Mouse (Mus musculus) lung, embryonic 15.5 days (tissue): ENCODE measurements around the gene 2410015M20Rik. TPM values are rescaled to one million over a fixed set of nuclear protein-coding genes. Genes with fewer than 3 reads are reported as not detected.
A peak's percentile ranks its signal among the peaks of the same experiment; 100 is the strongest.

Experiments
- ATAC-seq: fragments of 200-750 bp; cut with Nextera tagmentation; 2 replicates; pipeline ENCODE4 v1.8.0; 2017; ENCODE audit warnings: moderate number of reproducible peaks, borderline replicate concordance; ENCODE audit not compliant: low FRiP score, low TSS enrichment; ENCODE audit errors: extremely low read depth
- H3K27ac ChIP-seq: fragments of 300-500 bp; sonication (generic); 2 replicates; pipeline ENCODE4 v1.5.1; 2015; ENCODE audit warnings: moderate library complexity, mild to moderate bottlenecking, inconsistent platforms
- H3K27me3 ChIP-seq: fragments of 300-500 bp; sonication (generic); 2 replicates; pipeline ENCODE4 v1.6.1; 2015; ENCODE audit warnings: inconsistent platforms
- H3K36me3 ChIP-seq: fragments of 300-500 bp; sonication (generic); 2 replicates; pipeline ENCODE4 v1.6.1; 2015; ENCODE audit warnings: inconsistent platforms
- H3K4me1 ChIP-seq: fragments of 300-500 bp; sonication (generic); 2 replicates; pipeline ENCODE4 v1.6.1; 2015; ENCODE audit warnings: inconsistent platforms
- H3K4me2 ChIP-seq: fragments of 300-500 bp; sonication (generic); 2 replicates; pipeline ENCODE4 v1.6.1; 2015; ENCODE audit warnings: inconsistent platforms, mild to moderate bottlenecking, moderate library complexity
- H3K4me3 ChIP-seq: fragments of 300-500 bp; sonication (generic); 2 replicates; pipeline ENCODE4 v1.5.1; 2015; ENCODE audit warnings: mild to moderate bottlenecking, inconsistent platforms
- H3K9ac ChIP-seq: fragments of 300-500 bp; sonication (generic); 2 replicates; pipeline ENCODE4 v1.6.1; 2015; ENCODE audit warnings: inconsistent platforms
- H3K9me3 ChIP-seq: fragments of 300-500 bp; sonication (generic); 2 replicates; pipeline ENCODE4 v1.6.1; 2016; ENCODE audit warnings: inconsistent platforms
- WGBS: fragments of 180-500 bp; shearing (Covaris S2); methylation state at CpG from one replicate; pipeline ENCODE4 v1.1.7; 2015; 5-methylcytosine and 5-hydroxymethylcytosine counted together
- polyA plus RNA-seq: library from polyadenylated mRNA; unstranded; fragments of >200 nt; fragmentation: Nextera tagmentation; extraction: Ambion mirVana; gene quantifications from 2 replicates; pipeline ENCODE4 v1.2.1, GENCODE M21; 2015

2410015M20Rik gene
- polyA plus RNA-seq, 1 experiment from 2014 or later: 206 TPM

DNA sequence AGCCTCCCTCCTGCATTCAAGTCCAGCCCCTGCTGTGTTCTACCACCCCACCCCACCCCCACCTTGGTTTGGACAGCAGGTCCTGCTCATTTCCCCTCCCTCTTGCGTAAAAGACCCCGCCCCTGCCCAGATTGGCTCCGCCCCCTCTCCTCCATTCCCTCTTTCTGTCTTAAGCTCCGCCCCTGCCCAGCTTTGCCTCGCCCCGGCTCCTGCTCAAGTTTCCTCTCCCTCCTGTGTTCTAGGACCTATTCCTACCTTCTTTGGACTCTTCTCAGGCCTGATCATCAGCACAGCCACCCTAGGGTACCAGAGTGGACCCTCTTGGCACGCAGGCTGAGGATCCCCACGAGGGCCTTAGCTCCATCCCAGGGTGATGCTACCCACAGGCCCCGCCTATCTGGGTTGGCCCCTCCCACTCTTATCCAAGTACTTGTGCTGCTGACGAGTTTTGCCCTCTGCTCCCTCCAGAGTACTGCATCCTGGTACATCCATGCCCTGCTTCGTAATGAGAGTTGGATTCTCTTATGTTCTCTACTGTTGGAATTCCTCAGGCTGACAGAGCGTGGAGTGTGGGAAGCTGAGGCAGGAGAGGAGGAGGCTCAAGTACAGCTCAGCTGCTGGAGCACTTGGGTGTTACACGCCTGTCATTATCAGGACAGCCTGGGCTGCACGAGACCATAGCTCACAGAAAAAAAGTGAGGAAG, 2.4 kb upstream of the 2410015M20Rik start:
- ATAC-seq: 0 out of 2 replicates have a peak, but pooled peaks have one; percentile 3
- 0 out of 2 replicates have a peak overlapping the region, but pooled peaks have one; percentile 1 for H3K4me3 ChIP-seq

DNA sequence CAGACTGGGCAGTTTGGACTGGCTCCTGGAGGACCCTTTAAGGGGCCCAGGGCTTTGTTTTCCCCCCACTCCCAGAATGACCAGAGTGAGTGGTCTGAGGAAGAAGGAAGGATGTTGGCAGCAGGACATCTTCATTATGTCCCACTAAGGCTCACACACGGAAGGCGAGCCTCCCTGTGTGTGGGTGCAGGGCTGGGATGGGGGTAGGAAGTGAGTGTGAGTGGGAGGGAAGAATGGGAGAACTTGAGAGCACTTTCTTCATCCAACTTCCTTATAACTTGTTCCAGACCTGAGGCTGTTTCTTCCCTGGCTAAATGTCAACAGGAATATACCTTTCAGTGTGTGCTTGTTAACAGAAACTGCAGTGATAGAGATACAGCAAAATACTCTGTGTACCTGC, 1.8 kb upstream of the 2410015M20Rik start:
- 63% methylated on average over 2 of the region's 2 CpGs for WGBS
- H3K9me3 ChIP-seq: no peaks in the 10 kb centered on the region
- peaks cover 38% of the 10 kb centered on the region for H3K4me1 ChIP-seq
- no peak overlapping the region for H3K4me2 ChIP-seq
- no peaks in the 10 kb centered on the region for H3K27me3 ChIP-seq
- no peak overlapping the region for H3K27ac ChIP-seq
- H3K36me3 ChIP-seq: peaks cover 37% of the 10 kb centered on the region
- no peak overlapping the region for H3K9ac ChIP-seq
- no peak overlapping the region for H3K4me3 ChIP-seq
- no peak for ATAC-seq

More for the DNA sequence above, 2.4 kb upstream of the 2410015M20Rik start:
- Histone ChIP-seq H3K27ac (no peak overlapping the region), H3K4me2 (no peak overlapping the region), H3K27me3 (no peaks in the 10 kb centered on the region), H3K4me1 (peaks cover 38% of the 10 kb centered on the region), H3K36me3 (peaks cover 37% of the 10 kb centered on the region), H3K9me3 (no peaks in the 10 kb centered on the region), H3K9ac (no peak overlapping the region)
- 14% methylated on average over 14 of the region's 14 CpGs for WGBS

DNA sequence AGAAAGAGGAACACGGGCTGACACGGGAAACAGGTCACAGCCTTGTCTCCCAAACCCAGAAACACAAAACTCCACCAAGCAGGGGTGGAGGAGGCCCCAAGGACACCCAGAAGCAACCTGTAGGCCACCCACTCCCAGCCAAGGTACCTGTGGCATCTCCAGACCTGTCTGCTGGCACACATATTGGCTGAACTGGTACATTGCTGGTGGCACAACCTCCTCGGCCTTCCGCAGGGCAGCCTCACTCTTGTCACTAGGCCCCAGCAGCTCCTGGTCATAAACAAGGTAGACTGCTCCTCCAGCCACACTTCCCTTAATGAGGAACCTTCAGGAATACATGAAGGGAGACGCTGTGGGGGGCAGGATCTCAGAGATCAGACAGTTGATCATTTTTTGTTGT, 872 bp downstream of the 2410015M20Rik start:
- no peaks in the 10 kb centered on the region for H3K27me3 ChIP-seq
- no peak for ATAC-seq
- H3K27ac ChIP-seq: peak overlapping the region; percentile 75; the same call in 1 of the 2 replicates
- H3K36me3 ChIP-seq: peaks cover 41% of the 10 kb centered on the region
- H3K4me1 ChIP-seq: peaks cover 28% of the 10 kb centered on the region
- H3K9me3 ChIP-seq: no peaks in the 10 kb centered on the region
- H3K4me3 ChIP-seq: peak overlapping the region; percentile 64
- peak overlapping the region; percentile 67 for H3K9ac ChIP-seq
- H3K4me2 ChIP-seq: peak overlapping the region; percentile 74
- 32% methylated on average over 5 of the region's 5 CpGs for WGBS

DNA sequence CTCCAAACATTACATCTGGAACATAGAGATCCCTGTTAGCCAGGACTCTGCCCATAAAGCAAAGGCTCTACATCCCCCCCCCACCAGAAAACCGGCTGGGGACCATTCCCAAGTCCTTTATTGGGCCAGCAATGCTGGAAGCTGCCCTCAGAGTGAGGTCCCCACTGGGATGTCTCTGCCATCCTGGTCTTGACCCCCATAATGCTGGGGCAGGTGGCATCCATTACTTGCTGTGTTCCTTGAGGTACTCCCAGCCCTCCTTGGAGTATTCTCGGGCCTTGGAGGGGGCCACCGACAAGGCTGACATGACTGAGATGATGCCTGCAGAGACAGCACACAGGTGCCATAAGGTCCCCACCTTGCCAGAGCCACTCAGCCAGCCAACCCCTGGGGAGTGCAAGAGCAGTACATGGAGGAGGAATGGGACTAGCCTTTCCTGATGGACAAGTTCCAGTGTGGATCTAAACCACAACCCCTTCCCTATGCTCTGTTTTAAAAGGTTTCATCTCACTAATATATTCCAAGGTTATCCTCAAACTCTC, 2.0 kb downstream of the 2410015M20Rik start:
- H3K4me3 ChIP-seq: no peak overlapping the region
- H3K36me3 ChIP-seq: peaks cover 52% of the 10 kb centered on the region
- peaks cover 27% of the 10 kb centered on the region for H3K4me1 ChIP-seq
- no peak for ATAC-seq
- H3K27me3 ChIP-seq: no peaks in the 10 kb centered on the region
- H3K4me2 ChIP-seq: 0 out of 2 replicates have a peak overlapping the region, but pooled peaks have one; percentile 74
- H3K9me3 ChIP-seq: no peaks in the 10 kb centered on the region
- no peak overlapping the region for H3K27ac ChIP-seq
- no peak overlapping the region for H3K9ac ChIP-seq
- 62% methylated on average over 3 of the region's 3 CpGs for WGBS

DNA sequence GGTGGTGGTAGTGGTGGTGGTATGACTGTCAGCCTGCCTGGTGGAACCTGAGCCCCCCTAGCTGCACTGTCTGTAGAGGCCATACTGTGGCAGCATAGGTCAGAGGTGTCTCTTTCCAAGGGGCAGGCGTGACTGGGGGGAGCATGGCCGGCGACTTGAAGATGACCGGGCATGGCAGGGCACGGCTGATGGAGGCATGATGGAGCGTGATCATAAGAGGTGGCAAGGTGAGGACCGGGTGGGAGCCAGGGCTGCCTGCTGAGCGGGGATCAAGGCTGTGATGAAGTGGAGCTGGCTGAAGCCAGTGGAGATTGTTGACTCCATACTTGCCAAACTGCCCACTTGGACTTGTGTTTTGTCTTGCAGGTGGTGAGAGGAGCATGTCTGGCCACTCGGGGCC, 4.1 kb downstream of the 2410015M20Rik start:
- no peak overlapping the region for H3K27ac ChIP-seq
- H3K4me1 ChIP-seq: peaks cover 16% of the 10 kb centered on the region
- H3K4me2 ChIP-seq: no peak overlapping the region
- H3K27me3 ChIP-seq: no peaks in the 10 kb centered on the region
- H3K4me3 ChIP-seq: no peak overlapping the region
- ATAC-seq: no peak
- no peak overlapping the region for H3K9ac ChIP-seq
- H3K36me3 ChIP-seq: peaks cover 74% of the 10 kb centered on the region
- WGBS: 85% methylated on average over 9 of the region's 9 CpGs
- no peaks in the 10 kb centered on the region for H3K9me3 ChIP-seq

DNA sequence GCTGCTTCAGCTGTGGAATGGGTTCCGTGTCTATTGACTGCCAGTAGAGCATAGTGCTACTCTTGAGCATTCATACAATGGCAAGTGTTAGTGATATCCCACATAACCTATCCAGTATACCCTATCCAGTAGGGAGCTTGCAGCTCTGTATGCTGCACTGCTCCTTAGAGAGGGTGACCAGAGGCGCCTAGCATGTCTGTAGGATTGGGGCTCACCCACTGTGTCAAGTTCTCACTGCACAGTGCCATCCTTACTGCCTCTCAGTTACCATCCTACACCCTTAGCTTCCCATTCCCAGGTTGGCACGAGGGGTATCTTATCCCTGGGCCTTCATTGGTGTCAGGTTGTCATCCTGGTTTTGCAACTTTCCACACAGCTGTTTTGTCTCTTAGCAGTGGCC, 5.1 kb downstream of the 2410015M20Rik start:
- H3K9ac ChIP-seq: no peak overlapping the region
- ATAC-seq: no peak
- peaks cover 84% of the 10 kb centered on the region for H3K36me3 ChIP-seq
- no peak overlapping the region for H3K27ac ChIP-seq
- H3K4me2 ChIP-seq: no peak overlapping the region
- H3K4me3 ChIP-seq: no peak overlapping the region
- H3K9me3 ChIP-seq: no peaks in the 10 kb centered on the region
- H3K4me1 ChIP-seq: peaks cover 11% of the 10 kb centered on the region
- 91% methylated on average over 3 of the region's 3 CpGs for WGBS
- no peaks in the 10 kb centered on the region for H3K27me3 ChIP-seq

DNA sequence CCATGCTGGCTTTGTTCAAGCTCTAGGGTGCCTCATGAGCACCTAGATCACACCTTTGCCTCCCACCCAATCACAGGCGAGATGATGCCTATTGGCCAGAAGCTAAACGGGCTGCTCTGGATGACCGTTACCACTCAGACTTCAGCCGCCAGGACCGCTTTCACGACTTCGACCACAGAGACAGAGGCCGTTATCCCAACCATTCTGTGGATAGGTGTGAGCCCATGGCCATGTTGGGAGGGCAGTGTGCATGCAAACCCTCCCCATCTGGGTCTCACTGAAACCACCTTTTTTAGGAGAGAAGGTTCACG, 5.5 kb downstream of the 2410015M20Rik start:
- ATAC-seq: no peak
- no peak overlapping the region for H3K27ac ChIP-seq
- H3K9me3 ChIP-seq: no peaks in the 10 kb centered on the region
- H3K36me3 ChIP-seq: peaks cover 87% of the 10 kb centered on the region
- no peak overlapping the region for H3K4me3 ChIP-seq
- no peaks in the 10 kb centered on the region for H3K27me3 ChIP-seq
- peaks cover 11% of the 10 kb centered on the region for H3K4me1 ChIP-seq
- no peak overlapping the region for H3K9ac ChIP-seq
- 87% methylated on average over 9 of the region's 9 CpGs for WGBS
- no peak overlapping the region for H3K4me2 ChIP-seq

DNA sequence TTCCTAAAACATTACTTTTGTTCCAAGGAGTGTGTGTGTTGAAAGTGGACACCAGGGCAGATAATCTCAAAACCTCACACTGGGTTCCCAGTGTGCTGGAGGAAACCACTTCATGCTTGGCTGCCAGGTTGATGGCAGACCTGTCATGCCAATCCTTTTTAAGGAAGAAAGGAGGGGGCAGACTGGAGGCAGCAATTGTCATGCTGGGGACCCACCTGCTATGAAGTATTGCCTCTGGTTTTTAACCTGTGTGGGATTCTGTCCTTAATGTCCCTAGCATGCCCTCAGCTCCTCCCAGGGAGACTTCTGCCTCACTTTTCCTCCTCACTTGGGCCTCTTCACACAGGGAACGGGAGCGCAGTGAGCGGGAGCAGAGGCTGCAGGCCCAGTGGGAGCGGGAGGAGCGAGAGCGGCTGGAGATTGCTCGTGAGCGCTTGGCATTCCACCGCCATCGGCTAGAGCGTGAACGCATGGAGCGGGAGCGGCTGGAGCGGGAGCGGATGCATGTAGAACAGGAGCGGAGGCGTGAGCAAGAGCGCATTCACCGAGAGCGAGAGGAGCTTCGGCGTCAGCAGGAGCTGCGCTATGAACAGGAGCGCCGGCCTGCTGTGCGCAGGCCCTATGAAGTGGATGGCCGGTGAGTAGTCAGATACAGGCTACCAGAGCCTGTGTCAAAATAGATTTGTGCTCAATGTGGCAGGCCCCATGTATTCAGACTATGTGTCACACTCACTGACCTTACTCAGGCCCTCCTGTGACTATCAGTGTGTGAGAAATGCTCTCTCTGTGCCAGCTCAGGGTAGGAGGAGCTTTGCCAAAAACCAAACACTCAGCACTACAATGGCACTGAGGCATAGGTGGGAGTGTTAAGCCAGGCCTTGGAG, 6.1 kb downstream of the 2410015M20Rik start:
- H3K27me3 ChIP-seq: no peaks in the 10 kb centered on the region
- H3K4me1 ChIP-seq: peaks cover 5% of the 10 kb centered on the region
- H3K36me3 ChIP-seq: peaks cover 87% of the 10 kb centered on the region
- H3K9ac ChIP-seq: no peak overlapping the region
- H3K9me3 ChIP-seq: no peaks in the 10 kb centered on the region
- no peak overlapping the region for H3K27ac ChIP-seq
- ATAC-seq: no peak
- 93% methylated on average over 28 of the region's 28 CpGs for WGBS
- H3K4me3 ChIP-seq: no peak overlapping the region
- H3K4me2 ChIP-seq: no peak overlapping the region

DNA sequence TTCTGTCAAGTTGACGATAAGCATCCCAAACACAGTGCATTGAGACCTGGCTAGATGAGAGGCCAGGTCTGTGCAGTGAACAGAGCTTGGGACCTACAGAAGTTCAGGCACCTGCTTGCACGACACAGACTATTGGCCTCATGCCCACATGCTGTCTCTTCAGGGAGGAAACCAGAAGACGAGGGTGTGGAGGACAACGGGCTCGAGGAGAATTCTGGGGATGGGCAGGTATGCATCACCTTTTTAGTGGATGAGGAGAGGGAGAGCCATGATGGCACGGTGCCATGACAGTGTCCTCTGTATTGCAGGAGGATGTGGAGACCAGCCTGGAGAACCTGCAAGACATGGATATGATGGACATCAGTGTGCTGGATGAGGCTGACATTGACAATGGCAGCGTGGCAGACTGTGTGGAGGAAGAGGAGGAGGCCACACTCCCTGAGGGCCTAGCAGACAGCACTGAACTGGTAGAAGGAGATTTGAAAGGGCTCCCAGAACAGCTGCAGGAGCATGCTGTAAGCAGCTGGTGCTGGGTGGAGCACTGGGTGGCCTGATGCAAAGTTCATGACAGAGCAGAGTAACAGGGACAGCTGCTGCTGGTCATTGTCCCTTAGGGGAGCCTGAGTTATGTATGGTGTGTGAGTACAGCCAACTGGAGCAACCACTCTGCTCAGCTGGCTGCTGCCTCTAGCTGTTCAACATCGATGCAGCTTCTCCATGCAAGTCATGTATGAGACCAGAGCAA, 15.9 kb downstream of the 2410015M20Rik start:
- Histone ChIP-seq H3K4me2 (no peak overlapping the region), H3K9me3 (no peaks in the 10 kb centered on the region), H3K9ac (no peak overlapping the region), H3K27ac (no peak overlapping the region), H3K27me3 (no peaks in the 10 kb centered on the region), H3K4me3 (no peak overlapping the region), H3K36me3 (peaks cover 94% of the 10 kb centered on the region), H3K4me1 (no peaks in the 10 kb centered on the region)
- WGBS: 82% methylated on average over 8 of the region's 8 CpGs
- no peak for ATAC-seq

DNA sequence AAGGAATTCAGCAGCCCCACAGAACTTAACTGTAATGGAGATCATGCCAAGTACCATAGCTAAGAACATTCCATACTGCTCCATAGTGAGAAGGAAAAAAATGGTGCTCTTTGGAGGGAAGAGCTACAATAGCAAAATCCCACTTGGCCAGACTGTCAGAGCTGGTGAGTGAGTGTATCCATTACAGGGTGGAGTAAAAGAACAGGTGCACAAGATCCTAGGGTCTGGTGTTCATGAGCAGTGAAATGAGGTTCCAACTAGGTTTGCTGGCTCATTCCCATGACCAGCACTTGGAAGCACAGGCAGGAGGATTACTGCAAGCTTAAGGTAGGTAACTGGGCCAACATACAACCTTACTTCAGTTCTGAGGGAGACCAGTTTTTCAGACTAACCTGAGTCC, 17.0 kb downstream of the 2410015M20Rik start:
- H3K4me1 ChIP-seq: peaks cover under 1% of the 10 kb centered on the region
- H3K9ac ChIP-seq: no peak overlapping the region
- H3K27me3 ChIP-seq: no peaks in the 10 kb centered on the region
- peaks cover 98% of the 10 kb centered on the region for H3K36me3 ChIP-seq
- H3K9me3 ChIP-seq: no peaks in the 10 kb centered on the region
- H3K4me3 ChIP-seq: no peak overlapping the region
- H3K4me2 ChIP-seq: no peak overlapping the region
- ATAC-seq: no peak
- H3K27ac ChIP-seq: no peak overlapping the region

DNA sequence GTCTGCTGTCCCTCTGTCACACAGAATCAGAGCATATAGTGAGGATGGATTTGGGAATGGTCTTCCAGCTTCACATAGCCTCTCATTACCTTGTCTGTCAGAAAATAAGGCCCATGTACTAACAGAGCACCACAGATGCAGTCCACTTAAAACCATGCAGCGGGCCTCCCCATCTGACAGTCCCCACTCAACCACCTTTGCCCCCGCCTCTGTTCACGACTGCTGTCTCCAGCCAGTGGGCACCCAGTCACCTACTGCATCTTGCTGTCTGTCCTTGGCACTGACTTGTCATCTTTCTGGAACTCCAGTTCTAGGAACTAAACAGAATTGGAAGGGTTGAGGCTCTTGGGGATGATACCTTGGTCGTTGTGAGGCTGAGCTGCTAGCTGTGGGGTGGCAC, 20.6 kb downstream of the 2410015M20Rik start:
- no peak for ATAC-seq
- Histone ChIP-seq H3K9me3 (no peaks in the 10 kb centered on the region), H3K27me3 (no peaks in the 10 kb centered on the region), H3K4me3 (no peak overlapping the region), H3K4me2 (no peak overlapping the region), H3K36me3 (peaks cover 71% of the 10 kb centered on the region), H3K27ac (no peak overlapping the region), H3K4me1 (peaks cover 18% of the 10 kb centered on the region), H3K9ac (no peak overlapping the region)
- 90% methylated on average over 4 of the region's 4 CpGs for whole genome bisulfite sequencing
